Mouse (Mus musculus) stomach, postnatal 0 days (tissue): ENCODE data around the gene Epha10.

ENCODE experiments used
- CTCF ChIP-seq: IDR thresholded peaks from 2 replicates; pipeline ENCODE4 v1.5.1; 2016; ENCODE audit warnings: antibody characterized with exemption, low read depth, mild to moderate bottlenecking, moderate library complexity
- EP300 ChIP-seq: optimal IDR thresholded peaks from 2 replicates; pipeline ENCODE3; 2016; ENCODE audit warnings: antibody characterized with exemption

- no peak for TF ChIP-seq CTCF
- no peak for TF ChIP-seq EP300
Measured at GRCm38 (mm10) chr4:124894508-124895428, 14.1 kb downstream of the Epha10 start.
